Mouse (Mus musculus) liver, embryonic 13.5 days (tissue): ENCODE results near the gene Thop1. TPM values are rescaled to one million over a fixed set of nuclear protein-coding genes. Genes with fewer than 3 reads are reported as not detected.

Source experiments
- ATAC-seq: fragments of 200-750 bp; cut with Nextera tagmentation; 2 replicates; pipeline ENCODE4 v1.8.0; 2017; ENCODE audit warnings: low read depth, mild to moderate bottlenecking, moderate number of reproducible peaks, moderate library complexity
- DNase-seq: peaks from one replicate; pipeline ENCODE4 v3.0.0; 2022
- H3K27ac ChIP-seq: fragments of 300-500 bp; sonication (generic); 2 replicates; pipeline ENCODE4 v1.5.1; 2015; ENCODE audit warnings: moderate library complexity, mild to moderate bottlenecking, inconsistent platforms
- H3K27me3 ChIP-seq: fragments of 300-500 bp; sonication (generic); 2 replicates; pipeline ENCODE4 v1.6.1; 2015; ENCODE audit warnings: mild to moderate bottlenecking, inconsistent platforms
- H3K36me3 ChIP-seq: fragments of 300-500 bp; sonication (generic); 2 replicates; pipeline ENCODE4 v1.6.1; 2015; ENCODE audit warnings: mild to moderate bottlenecking, inconsistent platforms
- H3K4me1 ChIP-seq: fragments of 300-500 bp; sonication (generic); replicated peaks from 2 replicates; pipeline ENCODE4 v1.6.1; 2015; ENCODE audit warnings: inconsistent platforms
- H3K4me2 ChIP-seq: fragments of 300-500 bp; sonication (generic); 2 replicates; pipeline ENCODE4 v1.6.1; 2015; ENCODE audit warnings: inconsistent platforms, mild to moderate bottlenecking, moderate library complexity
- H3K4me3 ChIP-seq: fragments of 300-500 bp; sonication (generic); replicated peaks from 2 replicates; pipeline ENCODE4 v1.5.1; 2015; ENCODE audit warnings: mild to moderate bottlenecking, inconsistent platforms
- H3K9ac ChIP-seq: fragments of 300-500 bp; sonication (generic); 2 replicates; pipeline ENCODE4 v1.6.1; 2015; ENCODE audit warnings: mild to moderate bottlenecking, inconsistent platforms
- H3K9me3 ChIP-seq: fragments of 300-500 bp; sonication (generic); replicated peaks from 2 replicates; pipeline ENCODE4 v1.6.1; 2016; ENCODE audit warnings: inconsistent platforms
- WGBS: fragments of 180-500 bp; shearing (Covaris S2); methylation state at CpG from one replicate; pipeline ENCODE4 v1.1.7; 2015; ENCODE audit not compliant: insufficient replicate concordance; 5-methylcytosine and 5-hydroxymethylcytosine counted together
- polyA plus RNA-seq: library from polyadenylated mRNA; unstranded; fragments of >200 nt; fragmentation: Nextera tagmentation; extraction: Ambion mirVana; gene quantifications from 2 replicates; pipeline ENCODE4 v1.2.1, GENCODE M21; 2015

Thop1 gene
- 35.1 and 38.2 TPM in 2 replicates for polyA plus RNA-seq

- Histone ChIP-seq H3K4me2 (peak within 1 kb of the TSS; percentile 93), H3K4me3 (peak within 1 kb of the TSS; percentile 74), H3K9ac (peak within 1 kb of the TSS; percentile 84), H3K9me3 (no peaks in the 10 kb centered on the region), H3K36me3 (peaks cover 23% of the 10 kb centered on the region), H3K4me1 (peaks cover 33% of the 10 kb centered on the region), H3K27me3 (peaks cover 4% of the 10 kb centered on the region; the same call in 1 of the 2 replicates), H3K27ac (peak within 1 kb of the TSS; percentile 51; the same call in 1 of the 2 replicates)
- ATAC-seq (peak; percentile 95), DNase-seq (peak; percentile 99)
- under 1% methylated on average over 35 of the region's 35 CpGs for WGBS
Observed at GRCm38 (mm10) chr10:81069836-81070235, at the start of gene Thop1. TSS of gene Thop1 (plus strand) at chr10:81070035.

DNA sequence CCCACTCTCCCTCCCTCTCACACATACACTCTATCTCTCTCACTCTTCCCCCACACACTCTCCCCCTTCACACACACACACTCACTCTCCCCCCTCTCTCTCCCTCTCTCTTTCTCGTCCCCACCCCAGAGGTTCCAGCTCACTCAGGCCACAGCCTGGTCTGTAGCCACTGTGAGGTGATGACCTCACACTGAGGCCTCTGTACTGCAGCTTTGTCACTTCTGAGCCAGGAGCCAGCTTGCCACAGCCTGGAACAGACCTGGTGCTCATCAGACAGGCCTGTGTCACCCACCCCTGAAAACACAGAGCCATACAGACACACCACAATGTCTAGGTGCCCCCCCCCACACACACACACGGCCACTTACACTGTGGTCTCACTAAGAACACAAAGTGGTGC lies 49.6 kb upstream of the Thop1 start:
- Histone ChIP-seq H3K27ac (no peak overlapping the region), H3K4me1 (peaks cover 15% of the 10 kb centered on the region), H3K36me3 (no peaks in the 10 kb centered on the region), H3K9me3 (no peaks in the 10 kb centered on the region), H3K27me3 (peaks cover 51% of the 10 kb centered on the region), H3K4me3 (no peak overlapping the region), H3K9ac (no peak overlapping the region), H3K4me2 (no peak overlapping the region)
- DNase-seq (no peak), ATAC-seq (no peak)
- WGBS: 40% methylated on average over 2 of the region's 2 CpGs

DNA sequence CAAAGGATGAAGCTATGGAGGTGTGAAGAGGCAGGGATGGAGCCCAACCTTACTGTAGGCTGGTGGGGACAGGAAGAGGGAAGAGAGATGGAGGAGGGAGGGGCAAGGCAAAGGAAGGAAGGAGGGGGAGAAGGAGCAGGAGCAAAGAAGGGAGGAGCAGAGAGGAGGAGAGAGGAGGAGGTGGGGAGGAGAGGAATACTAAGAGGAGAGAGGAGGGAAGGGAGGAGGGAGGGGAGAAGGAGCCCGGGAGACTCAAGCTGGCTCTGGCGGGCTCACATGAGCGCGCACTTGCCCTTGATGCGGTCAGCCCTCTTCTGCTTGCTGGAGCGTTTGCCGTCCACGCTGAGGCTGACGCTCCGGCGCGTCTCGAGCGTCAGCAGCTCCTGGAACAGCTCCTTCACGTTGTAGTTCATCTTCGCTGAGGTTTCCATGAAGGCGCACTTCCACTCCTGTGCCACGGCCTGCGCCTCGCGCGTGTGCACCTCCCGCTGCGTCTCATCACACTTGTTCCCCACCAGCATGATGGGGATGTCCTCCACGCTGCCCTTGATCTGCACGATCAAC lies 48.2 kb upstream of the Thop1 start:
- no peak overlapping the region for H3K27ac ChIP-seq
- no peak overlapping the region for H3K4me3 ChIP-seq
- H3K27me3 ChIP-seq: peaks cover 64% of the 10 kb centered on the region
- H3K36me3 ChIP-seq: no peaks in the 10 kb centered on the region
- H3K4me1 ChIP-seq: peaks cover 11% of the 10 kb centered on the region
- 10% methylated on average over 26 of the region's 26 CpGs for WGBS
- no peak overlapping the region for H3K9ac ChIP-seq
- DNase-seq (no peak), ATAC-seq (no peak)
- H3K4me2 ChIP-seq: no peak overlapping the region
- no peaks in the 10 kb centered on the region for H3K9me3 ChIP-seq

- WGBS: 43% methylated on average over 8 of the region's 8 CpGs
- H3K36me3 ChIP-seq: no peaks in the 10 kb centered on the region
Observed at GRCm38 (mm10) chr10:81022744-81023143, 47.1 kb upstream of the Thop1 start.

GRCm38 (mm10) chr10:81024346-81024937 lies 45.4 kb upstream of the Thop1 start:
- Histone ChIP-seq H3K9ac (no peak overlapping the region), H3K27ac (no peak overlapping the region), H3K4me1 (peaks cover 13% of the 10 kb centered on the region), H3K4me2 (no peak overlapping the region), H3K36me3 (no peaks in the 10 kb centered on the region), H3K4me3 (no peak overlapping the region), H3K27me3 (peaks cover 64% of the 10 kb centered on the region), H3K9me3 (no peaks in the 10 kb centered on the region)
- ATAC-seq: no peak
- WGBS: 58% methylated on average over 5 of the region's 5 CpGs
- DNase-seq: no peak

More at GRCm38 (mm10) chr10:81022744-81023143, 47.1 kb upstream of the Thop1 start:
- Histone ChIP-seq H3K27ac (no peak overlapping the region), H3K4me1 (peaks cover 10% of the 10 kb centered on the region), H3K27me3 (peaks cover 64% of the 10 kb centered on the region), H3K4me3 (no peak overlapping the region), H3K9me3 (no peaks in the 10 kb centered on the region), H3K4me2 (no peak overlapping the region), H3K9ac (no peak overlapping the region)
- no peak for DNase-seq
- no peak for ATAC-seq

DNA sequence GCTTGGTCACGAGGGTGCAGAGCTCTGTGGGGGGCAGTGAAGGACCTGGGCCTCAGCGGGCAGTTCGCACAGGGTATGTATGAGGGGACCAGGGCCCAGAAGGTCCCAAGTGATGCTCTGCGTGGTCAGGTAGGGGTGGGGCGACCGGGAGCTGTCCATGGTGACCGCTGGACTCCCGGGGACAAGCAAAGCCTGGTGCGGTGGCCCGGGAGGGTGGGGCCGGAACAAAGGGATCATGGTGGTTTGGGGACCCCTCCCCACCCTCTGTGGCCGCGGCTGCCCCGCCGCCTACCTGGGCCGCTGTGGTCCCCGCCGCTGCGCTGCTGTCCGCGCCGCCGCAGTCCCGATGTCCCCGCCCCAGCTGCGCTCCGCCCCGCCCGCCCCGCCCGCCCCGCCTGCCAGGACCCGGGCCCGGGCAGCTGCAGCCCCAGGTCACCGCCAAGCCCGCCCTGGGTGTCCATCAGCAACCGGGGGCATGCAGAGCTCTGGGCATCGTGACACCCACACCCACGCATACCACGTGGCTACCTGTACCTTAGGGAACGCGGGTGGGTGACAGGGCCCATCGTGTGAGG lies 44.7 kb upstream of the Thop1 start:
- Histone ChIP-seq H3K27me3 (peaks cover 63% of the 10 kb centered on the region), H3K9ac (no peak overlapping the region), H3K36me3 (no peaks in the 10 kb centered on the region), H3K4me2 (peak overlapping the region; percentile 51), H3K4me1 (peaks cover 13% of the 10 kb centered on the region), H3K4me3 (peak overlapping the region; percentile 20; the same call in 1 of the 2 replicates), H3K27ac (no peak overlapping the region), H3K9me3 (no peaks in the 10 kb centered on the region)
- 3% methylated on average over 38 of the region's 43 CpGs for whole genome bisulfite sequencing
- ATAC-seq (no peak), DNase-seq (no peak)

- WGBS: 49% methylated on average over 12 of the region's 12 CpGs
- peaks cover 57% of the 10 kb centered on the region for H3K27me3 ChIP-seq
- peak within 1 kb of the TSS; percentile 20; the same call in 1 of the 2 replicates for H3K4me3 ChIP-seq
- H3K4me2 ChIP-seq: peak within 1 kb of the TSS; percentile 51
- no peak within 1 kb of the TSS for H3K9ac ChIP-seq
- no peaks in the 10 kb centered on the region for H3K9me3 ChIP-seq
- H3K4me1 ChIP-seq: peaks cover 13% of the 10 kb centered on the region
- DNase-seq: no peak
- ATAC-seq: no peak
- H3K36me3 ChIP-seq: no peaks in the 10 kb centered on the region
- no peak within 1 kb of the TSS for H3K27ac ChIP-seq
Observed at GRCm38 (mm10) chr10:81025639-81026275, 44.1 kb upstream of the Thop1 start, which contains the start of gene Diras1. TSS of gene Diras1 (minus strand) at chr10:81025662.

- Histone ChIP-seq H3K27me3 (peaks cover 46% of the 10 kb centered on the region), H3K9ac (no peak overlapping the region), H3K4me1 (peaks cover 13% of the 10 kb centered on the region), H3K27ac (no peak overlapping the region), H3K4me2 (no peak overlapping the region), H3K4me3 (no peak overlapping the region), H3K36me3 (peaks cover 9% of the 10 kb centered on the region), H3K9me3 (no peaks in the 10 kb centered on the region)
- DNase-seq (no peak), ATAC-seq (no peak)
- WGBS: 81% methylated on average over 5 of the region's 5 CpGs
Observed at GRCm38 (mm10) chr10:81026857-81027256, 43.0 kb upstream of the Thop1 start.

DNA sequence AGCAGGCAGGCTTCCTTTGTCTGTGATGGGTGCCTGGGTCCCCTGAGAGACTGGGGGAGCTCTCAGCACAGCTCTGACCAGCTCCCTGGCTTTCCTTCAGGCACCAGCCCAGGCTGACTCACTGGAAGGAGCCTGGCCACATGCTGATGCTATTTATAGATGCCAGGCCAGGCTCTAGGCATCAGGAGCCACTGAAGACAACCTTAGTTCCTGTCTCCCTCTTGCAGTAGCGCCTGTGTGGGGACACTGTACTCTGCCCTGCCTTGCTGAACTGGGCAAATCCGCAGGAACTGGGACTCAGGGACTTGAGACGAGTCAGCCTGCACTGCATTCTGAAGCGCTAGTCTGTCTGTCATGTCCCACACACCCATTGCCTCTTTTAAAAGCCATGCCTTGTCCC lies 42.5 kb upstream of the Thop1 start:
- H3K9ac ChIP-seq: no peak overlapping the region

GRCm38 (mm10) chr10:81028219-81028618 lies 41.6 kb upstream of the Thop1 start:
- Histone ChIP-seq H3K36me3 (peaks cover 14% of the 10 kb centered on the region), H3K4me1 (peaks cover 13% of the 10 kb centered on the region), H3K27ac (no peak overlapping the region), H3K9me3 (no peaks in the 10 kb centered on the region), H3K4me3 (no peak overlapping the region), H3K4me2 (no peak overlapping the region), H3K9ac (no peak overlapping the region), H3K27me3 (peaks cover 33% of the 10 kb centered on the region)
- no peak for ATAC-seq
- DNase-seq: no peak

More for the DNA sequence above, 42.5 kb upstream of the Thop1 start:
- DNase-seq (no peak), ATAC-seq (no peak)
- Histone ChIP-seq H3K4me2 (no peak overlapping the region), H3K27me3 (peaks cover 41% of the 10 kb centered on the region), H3K4me1 (peaks cover 13% of the 10 kb centered on the region), H3K4me3 (no peak overlapping the region), H3K36me3 (peaks cover 11% of the 10 kb centered on the region), H3K27ac (no peak overlapping the region), H3K9me3 (no peaks in the 10 kb centered on the region)
- WGBS: 38% methylated on average over 4 of the region's 4 CpGs

GRCm38 (mm10) chr10:81029031-81029430 lies 40.8 kb upstream of the Thop1 start:
- Histone ChIP-seq H3K27me3 (peaks cover 24% of the 10 kb centered on the region), H3K4me3 (no peak overlapping the region), H3K4me1 (peaks cover 13% of the 10 kb centered on the region), H3K9ac (no peak overlapping the region), H3K4me2 (no peak overlapping the region), H3K36me3 (peaks cover 14% of the 10 kb centered on the region), H3K9me3 (no peaks in the 10 kb centered on the region), H3K27ac (no peak overlapping the region)
- DNase-seq: no peak
- WGBS: 64% methylated on average over 10 of the region's 10 CpGs
- ATAC-seq: no peak
